Mouse (Mus musculus): ENCODE measurements around the gene Cxcl12.

The Cxcl12 gene

DNA sequence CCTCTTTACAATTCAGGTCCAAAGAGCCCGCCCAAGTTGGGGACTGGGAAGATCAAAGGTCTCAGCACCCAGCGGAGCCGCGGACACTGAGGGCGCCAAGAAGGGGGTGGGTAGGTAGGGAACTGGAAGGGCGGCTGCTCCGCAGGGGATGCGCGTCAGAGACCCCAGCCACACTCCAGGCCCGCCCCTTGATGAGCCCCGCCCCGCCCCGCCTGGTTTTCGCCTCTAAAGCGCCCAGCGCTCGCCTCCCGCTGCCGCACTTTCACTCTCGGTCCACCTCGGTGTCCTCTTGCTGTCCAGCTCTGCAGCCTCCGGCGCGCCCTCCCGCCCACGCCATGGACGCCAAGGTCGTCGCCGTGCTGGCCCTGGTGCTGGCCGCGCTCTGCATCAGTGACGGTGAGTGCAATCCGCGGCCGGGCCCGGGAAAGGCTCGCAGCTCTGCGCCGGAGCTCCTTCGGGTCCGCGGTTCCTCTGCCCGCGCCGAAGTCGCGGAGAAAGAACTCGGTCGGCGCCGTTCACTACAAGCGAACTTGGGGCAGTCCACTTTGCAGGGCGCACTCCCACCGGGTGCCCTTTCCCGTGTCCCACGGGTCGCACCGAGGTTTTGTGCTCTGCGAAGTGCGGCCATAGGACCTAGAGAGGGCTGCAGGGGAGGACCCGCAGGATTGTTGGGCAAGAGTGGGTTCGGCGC lies at the start of gene Cxcl12:
Gene Cxcl12, plus strand, starts transcription at position 215 of the 691 bp plus-strand sequence.
- peak; percentile 86 for DNase-seq (ENCODE audit: low read depth, low spot score)

DNA sequence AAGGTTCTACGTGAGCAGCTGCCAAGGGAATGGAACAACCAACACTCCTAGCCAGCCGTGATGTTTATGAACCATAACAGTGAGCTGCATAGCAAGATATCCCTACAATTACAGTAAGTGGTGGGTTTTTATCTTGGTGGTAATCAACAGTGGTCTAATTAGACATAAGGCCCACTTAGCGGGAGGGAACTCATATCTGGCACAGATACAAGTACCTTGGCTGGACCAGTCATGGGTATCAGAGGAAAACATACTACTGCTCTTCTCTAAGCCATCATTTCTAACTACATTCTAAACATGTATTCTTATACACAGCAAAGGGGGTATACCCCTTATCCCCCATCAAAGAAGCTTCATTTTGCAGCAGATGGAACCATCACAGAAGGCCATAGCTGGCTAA lies 46.3 kb upstream of the Cxcl12 start:
- no peak for DNase-seq (ENCODE audit: low read depth, low spot score)

GRCm38 (mm10) chr6:117126356-117126755 lies 42.0 kb upstream of the Cxcl12 start:
- DNase-seq (ENCODE audit: low read depth, low spot score), result peak; percentile 47

- DNase-seq (ENCODE audit: low read depth, low spot score), result peak; percentile 49
Observed at GRCm38 (mm10) chr6:117129443-117129842, 38.9 kb upstream of the Cxcl12 start.

GRCm38 (mm10) chr6:117130680-117131111 lies 37.6 kb upstream of the Cxcl12 start:
- DNase-seq (ENCODE audit: low read depth, low spot score), result no peak

DNA sequence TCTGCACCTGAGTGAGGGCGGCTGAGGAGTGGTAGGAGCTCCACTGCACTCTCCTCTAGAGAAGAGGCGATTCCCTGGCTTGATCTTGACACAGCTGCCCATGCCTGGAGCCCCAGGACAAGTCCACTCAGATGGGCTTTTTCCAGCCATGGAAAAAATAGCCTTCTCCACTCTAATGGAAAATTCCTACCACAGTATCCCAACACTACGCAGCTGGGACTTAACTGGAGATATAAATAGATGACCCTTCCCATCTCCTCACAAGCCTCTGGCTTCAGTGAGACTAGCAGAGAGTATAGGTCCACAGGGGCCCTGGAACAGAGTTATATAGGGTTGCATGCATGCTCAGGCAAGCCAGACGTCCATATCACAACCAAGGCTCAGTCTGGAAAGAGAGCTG lies 33.8 kb upstream of the Cxcl12 start:
- no peak for DNase-seq (ENCODE audit: low read depth, low spot score)

GRCm38 (mm10) chr6:117137735-117138134 lies 30.6 kb upstream of the Cxcl12 start:
- DNase-seq (ENCODE audit: low read depth, low spot score), result peak; percentile 50

DNA sequence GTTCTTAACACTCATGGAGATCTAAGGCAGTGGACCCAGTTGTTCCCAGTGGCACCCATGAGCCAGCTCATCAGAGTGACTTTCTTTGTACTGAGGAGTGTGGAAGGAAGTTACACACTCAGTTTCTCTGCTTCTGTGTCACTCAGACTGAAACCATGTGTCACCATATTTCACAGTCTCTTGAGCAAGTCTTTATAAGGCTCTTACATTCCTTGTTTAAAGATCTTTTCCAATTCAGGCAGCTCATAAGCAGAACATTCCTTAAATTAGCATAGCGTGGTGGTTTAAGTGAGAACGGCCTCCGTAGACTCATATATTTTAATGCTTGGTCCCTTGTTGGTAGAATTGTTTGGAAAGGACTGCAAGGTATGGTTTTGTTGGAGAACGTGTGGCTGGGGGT lies 27.4 kb upstream of the Cxcl12 start:
- DNase-seq (ENCODE audit: low read depth, low spot score), result no peak

DNA sequence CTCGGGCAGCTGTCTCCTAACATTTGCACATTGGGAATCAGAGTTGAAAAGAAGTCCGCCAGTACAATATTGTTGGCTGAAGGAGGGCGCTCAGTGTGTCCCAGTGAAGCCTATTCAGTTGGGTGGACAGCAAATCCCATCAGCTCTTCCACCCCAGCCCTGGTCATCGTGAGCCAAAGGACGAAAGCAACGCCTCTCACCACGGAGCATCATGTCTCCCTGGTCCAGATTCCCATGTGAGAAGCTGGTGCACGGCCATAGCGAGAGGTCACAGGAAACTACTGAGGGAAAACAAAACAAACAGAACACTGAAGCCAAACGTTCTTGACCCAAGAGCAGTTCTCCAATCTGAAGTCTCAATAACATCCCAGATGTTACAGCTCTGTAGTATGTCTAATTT lies 21.4 kb upstream of the Cxcl12 start:
- DNase-seq (ENCODE audit: low read depth, low spot score), result no peak

- DNase-seq (ENCODE audit: low read depth, low spot score), result no peak
Observed at GRCm38 (mm10) chr6:117151484-117152149, 16.7 kb upstream of the Cxcl12 start.

- no peak for DNase-seq (ENCODE audit: low read depth, low spot score)
Observed at GRCm38 (mm10) chr6:117153046-117153445, 15.3 kb upstream of the Cxcl12 start.

DNA sequence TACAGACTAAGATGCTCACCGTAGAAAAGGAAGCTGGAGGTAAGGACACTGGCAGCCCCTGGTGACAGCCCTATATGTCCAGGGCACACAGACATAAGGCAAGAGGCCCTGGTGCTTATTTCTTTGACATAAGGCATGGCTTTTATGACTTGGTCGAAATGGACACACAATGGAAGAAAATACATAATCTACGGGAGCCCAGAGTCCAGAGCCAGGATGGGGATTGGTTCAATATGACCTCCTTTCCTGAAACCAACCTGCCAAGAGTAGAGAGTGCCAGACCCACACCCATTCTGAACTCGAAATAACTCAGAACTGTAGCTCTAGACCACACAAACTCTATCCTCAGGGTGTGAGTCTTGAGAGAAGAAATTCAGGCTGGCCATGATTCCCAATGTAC lies 11.5 kb upstream of the Cxcl12 start:
- DNase-seq (ENCODE audit: low read depth, low spot score), result no peak

DNA sequence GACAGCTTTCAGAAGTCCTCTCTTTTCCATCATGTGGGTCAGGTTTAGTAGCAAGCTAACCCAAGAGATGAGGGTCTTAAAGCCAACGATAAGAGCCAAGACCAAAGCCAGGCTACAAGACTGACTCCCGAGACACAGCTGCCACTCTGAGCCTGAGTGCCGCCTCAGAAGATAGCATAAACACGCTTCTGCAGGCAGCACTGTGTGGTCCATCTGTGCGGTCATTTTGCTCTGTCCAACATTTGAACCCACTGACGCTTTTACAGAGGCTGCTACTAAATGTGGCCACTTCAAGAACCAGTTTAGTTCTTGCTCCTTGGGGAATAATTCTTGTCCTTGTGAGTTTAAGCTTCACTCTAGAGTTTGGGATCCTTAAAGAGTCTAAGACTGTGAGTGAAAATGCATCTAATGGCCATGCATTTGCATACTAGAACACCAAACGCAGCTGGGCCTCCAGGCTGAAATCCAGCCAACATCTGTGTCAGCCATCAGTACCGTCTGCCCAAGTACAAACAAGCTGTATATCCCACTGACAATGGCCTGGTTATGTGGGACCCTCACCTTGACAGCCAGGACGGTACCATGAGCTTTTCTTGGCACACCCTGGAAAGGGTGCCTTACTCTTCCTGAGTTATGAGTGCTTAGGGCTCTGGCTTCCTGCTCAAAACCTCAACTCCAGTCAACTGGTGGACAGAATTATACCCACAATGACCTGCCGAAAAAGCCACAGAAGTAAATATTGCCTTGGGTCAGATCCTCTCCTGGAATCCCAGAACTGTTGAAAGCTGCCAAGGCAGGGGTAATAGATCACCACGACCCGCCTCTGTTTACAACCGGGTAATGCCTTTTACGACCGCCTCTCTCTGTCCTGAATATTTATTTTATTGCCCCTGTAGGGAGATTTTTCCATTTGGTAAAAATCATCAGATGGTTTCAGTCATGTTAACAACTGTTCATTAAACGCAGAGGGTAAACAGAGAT lies 8.3 kb upstream of the Cxcl12 start:
- peak; percentile 71 for DNase-seq (ENCODE audit: low read depth, low spot score)

- no peak for DNase-seq (ENCODE audit: low read depth, low spot score)
Observed at GRCm38 (mm10) chr6:117163486-117163885, 4.8 kb upstream of the Cxcl12 start.

DNA sequence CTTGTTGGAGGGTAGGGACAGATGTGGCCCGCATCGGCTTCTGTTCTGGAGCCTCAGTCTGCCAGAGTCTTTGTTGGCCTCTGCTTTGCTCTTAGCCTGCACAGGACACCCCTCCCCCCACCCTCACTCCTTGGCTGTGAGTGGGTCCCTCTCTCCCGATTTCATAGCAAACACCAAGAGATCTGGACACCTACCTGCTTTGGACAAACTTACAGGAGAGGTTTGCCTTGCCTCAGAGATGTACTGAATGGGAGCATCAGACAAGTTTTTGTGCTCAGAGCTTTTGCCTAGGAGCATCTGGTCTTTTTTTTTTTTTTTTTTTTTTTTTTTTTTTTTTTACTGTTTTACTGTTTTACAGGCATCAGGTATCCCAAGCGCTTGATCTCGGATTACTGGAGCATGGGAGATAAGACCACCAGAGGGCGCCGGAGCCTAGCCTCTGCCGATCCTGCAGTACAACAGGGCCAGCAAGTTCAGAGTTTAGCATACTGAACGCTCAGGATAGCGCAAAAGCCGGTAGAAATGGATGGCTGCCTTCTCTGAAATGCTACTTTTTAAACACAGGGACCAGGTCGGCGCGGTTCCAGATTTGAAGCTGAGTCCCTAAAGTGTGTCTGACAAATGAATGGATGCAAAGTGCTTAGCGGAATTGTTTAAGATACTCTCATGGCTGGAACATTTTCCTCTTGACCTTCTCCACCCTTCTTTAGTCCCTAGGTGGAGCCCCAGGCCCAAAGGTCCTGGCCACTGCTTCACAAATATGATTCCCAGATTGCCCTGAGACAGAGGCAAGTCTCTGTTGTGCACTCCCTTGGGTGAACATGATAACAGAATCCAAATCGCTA lies 1.5 kb upstream of the Cxcl12 start:
- DNase-seq (ENCODE audit: low read depth, low spot score), result peak; percentile 98

DNA sequence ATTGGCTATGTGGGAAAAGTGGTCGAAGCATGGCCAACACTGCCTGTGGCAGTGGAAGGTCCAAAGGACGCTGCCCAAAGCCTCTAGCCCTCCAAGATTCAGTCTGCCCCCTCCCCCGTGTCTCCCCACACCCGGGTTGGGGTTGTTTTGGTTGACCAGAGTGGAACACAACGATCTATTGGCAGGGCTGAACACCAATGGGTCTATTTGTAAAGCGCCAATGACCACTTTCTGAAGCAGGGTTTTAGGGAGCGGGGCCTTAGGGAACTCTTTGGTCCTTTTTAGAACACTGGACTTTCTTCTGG lies 957 bp upstream of the Cxcl12 start:
- DNase-seq (ENCODE audit: low read depth, low spot score), result no peak

DNA sequence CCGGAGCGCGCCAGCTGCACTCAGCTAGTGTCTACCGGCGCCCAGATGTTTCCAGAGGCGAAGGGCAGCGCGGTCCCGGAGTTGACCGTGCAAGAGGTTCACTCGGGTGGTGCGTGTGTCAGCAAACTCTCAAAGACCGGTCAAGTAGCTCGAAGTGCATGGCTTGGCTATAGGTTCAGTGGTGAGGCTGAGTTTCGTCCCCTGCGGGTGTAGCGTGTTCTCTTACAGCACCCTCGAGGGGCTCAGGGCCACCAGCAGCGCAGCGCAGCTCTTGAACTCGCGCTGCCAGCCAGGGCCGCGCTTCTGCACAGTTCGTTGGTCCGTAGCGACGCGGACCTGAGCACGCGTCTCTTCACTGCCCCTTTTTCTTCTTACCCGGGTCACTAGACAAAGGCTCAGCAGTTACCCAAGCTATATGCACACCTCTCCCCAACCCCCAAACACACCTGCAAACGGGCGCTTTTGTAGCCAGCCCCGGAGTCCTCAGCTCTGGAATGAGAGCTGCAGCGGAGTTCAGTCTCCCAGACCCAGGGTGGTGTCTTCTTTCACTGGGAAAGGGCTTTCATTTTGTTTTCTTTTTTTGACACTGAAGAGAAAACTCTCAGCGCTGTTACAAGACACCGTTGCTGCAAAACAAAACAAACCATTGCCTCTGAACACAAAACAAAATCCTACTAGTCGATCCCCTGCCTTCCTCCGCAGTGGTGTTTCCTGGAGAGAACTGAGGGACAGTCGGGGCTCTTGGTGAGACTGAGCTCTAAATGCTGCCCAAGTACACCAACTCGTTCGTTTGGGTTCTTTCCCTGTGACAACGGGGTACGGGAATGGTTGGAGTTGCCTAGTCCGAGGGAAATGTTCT lies 945 bp downstream of the Cxcl12 start:
- DNase-seq (ENCODE audit: low read depth, low spot score), result peak; percentile 62

DNA sequence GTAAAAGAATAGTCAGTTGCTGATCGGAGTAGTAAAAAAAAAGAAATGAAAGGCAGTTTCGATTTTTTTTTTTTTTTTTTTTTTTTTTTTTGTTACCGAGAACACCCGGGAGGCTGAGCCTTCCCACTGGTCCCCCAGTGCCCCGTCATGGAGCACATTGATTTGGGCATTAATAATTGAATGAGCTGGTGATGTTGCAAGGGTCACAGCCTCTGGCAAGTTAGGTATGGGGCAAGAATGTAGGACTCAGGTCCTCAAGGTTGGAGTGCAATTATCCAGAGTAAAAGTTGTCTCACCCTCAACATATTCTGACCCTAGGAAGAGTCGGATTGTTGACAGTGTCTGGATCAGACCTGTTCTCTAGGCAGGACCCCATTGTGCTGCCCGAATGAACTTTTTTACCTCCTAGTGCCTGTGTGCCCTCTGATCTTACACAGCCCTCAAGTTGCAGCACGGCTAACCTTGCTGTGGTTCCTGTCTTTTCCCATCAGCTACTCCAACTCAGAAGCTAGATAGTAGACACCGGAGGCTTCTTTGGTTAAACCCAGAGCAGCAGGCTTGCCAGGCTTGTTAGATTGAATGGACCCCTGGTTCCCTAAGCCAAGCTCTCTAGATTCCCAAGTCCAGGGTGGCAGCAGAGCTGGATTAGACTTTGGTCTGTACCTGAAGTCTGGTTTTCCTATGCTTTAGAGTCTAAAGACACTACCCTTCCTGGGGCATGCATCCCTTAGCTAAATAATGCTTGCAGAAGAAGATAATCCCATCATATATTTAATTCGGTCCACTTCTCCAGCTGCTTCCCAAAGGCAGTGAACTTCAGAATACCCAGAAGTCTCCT lies 1.8 kb downstream of the Cxcl12 start:
- no peak for DNase-seq (ENCODE audit: low read depth, low spot score)

DNA sequence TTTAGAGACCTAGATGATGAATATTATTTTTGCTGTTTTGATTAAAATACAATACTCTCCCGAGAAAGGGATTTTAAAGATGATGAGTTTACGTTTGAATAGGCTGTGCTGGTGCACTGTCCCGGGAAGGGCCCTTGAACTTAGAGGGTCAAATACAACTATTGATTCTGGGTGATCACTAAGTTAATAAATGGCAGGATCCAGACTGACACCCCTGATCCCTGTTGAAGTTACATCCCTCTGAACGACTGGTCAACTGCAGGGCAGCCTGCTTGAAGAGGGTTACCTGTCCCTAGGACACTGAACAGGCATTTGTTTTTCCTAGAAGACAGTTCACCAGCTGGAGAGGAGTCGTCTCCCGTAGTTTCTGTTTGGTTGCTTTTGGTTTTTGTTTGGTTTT lies 4.0 kb downstream of the Cxcl12 start:
- no peak for DNase-seq (ENCODE audit: low read depth, low spot score)

GRCm38 (mm10) chr6:117173876-117174275 lies 5.5 kb downstream of the Cxcl12 start:
- peak; percentile 90 for DNase-seq (ENCODE audit: low read depth, low spot score)

Data from 3T3-L1 (cell line).